Mouse (Mus musculus): ENCODE data around the gene Tango6. TPM values are rescaled to one million over a fixed set of nuclear protein-coding genes. Genes with fewer than 3 reads are reported as not detected.

Gene Tango6
- polyA plus RNA-seq, 1 experiment from 2014 or later, result 13.3 TPM

GRCm38 (mm10) chr8:106646731-106647130 is 36.1 kb upstream of the Tango6 start:
- Histone ChIP-seq H3K4me2 (no peak overlapping the region), H3K9me3 (no peaks in the 10 kb centered on the region), H3K36me3 (no peaks in the 10 kb centered on the region), H3K27me3 (no peaks in the 10 kb centered on the region), H3K4me1 (replicated peaks) (no peaks in the 10 kb centered on the region), H3K4me3 (replicated peaks) (no peak overlapping the region), H3K27ac (no peak overlapping the region), H3K9ac (replicated peaks) (no peak overlapping the region)
- WGBS, result 71% methylated on average over 5 of the region's 5 CpGs
- ATAC-seq (ENCODE audit: insufficient number of reproducible peaks, insufficient read depth, low FRiP score, low TSS enrichment, low read depth), result no peak

- Histone ChIP-seq H3K27me3 (no peaks in the 10 kb centered on the region), H3K9me3 (no peaks in the 10 kb centered on the region), H3K4me1 (replicated peaks) (no peaks in the 10 kb centered on the region), H3K4me3 (replicated peaks) (no peak overlapping the region), H3K4me2 (no peak overlapping the region), H3K9ac (replicated peaks) (no peak overlapping the region), H3K36me3 (no peaks in the 10 kb centered on the region), H3K27ac (no peak overlapping the region)
- ATAC-seq (ENCODE audit: insufficient number of reproducible peaks, insufficient read depth, low FRiP score, low TSS enrichment, low read depth), result no peak
- WGBS, result 28% methylated on average over 2 of the region's 2 CpGs
Measured at GRCm38 (mm10) chr8:106647387-106647786, 35.5 kb upstream of the Tango6 start.

DNA sequence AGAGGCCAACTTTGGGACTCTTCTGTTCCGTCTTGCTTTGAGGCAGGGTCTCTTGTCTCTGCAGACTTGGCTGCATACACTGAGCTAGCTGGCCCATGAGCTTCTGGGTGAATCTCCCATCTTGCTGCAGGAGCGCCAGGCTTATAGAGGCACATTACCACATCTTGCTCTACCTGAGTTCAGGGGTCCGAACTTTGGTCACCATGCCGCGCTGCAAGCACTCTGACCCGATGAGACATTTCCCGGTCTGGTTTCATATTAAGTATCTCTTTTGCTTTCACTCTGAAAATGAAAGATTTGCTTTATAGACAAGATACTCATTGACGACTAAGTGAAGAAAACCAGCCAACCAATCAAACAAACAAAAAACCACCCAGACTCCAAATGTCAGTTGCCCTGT is 34.4 kb upstream of the Tango6 start:
- Histone ChIP-seq H3K9ac (replicated peaks) (no peak overlapping the region), H3K9me3 (no peaks in the 10 kb centered on the region), H3K36me3 (no peaks in the 10 kb centered on the region), H3K4me1 (replicated peaks) (no peaks in the 10 kb centered on the region), H3K4me3 (replicated peaks) (no peak overlapping the region), H3K27me3 (no peaks in the 10 kb centered on the region), H3K27ac (no peak overlapping the region), H3K4me2 (no peak overlapping the region)
- ATAC-seq (ENCODE audit: insufficient number of reproducible peaks, insufficient read depth, low FRiP score, low TSS enrichment, low read depth), result no peak
- 91% methylated on average over 8 of the region's 8 CpGs for WGBS

DNA sequence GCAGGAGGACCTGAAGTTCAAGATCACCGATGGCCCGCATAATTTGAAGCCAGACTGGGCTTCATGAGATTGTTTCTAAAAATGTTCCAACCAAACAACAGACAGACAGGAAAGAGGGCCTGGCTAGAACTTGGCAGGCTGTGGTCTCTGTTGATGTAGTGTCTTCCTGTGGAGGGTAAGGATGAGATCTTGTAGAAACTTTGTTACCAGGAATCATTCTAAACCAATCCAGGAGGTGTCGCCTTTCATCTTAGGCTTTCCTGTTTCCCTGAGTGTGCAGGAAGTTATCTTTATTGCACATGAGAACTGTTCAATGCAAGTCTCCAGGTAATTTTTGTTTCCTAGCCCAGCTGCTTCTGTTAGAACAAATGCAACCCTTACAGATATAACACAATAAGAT is 30.9 kb upstream of the Tango6 start:
- H3K4me2 ChIP-seq, result no peak overlapping the region
- no peaks in the 10 kb centered on the region for H3K4me1 ChIP-seq (replicated peaks)
- 83% methylated on average over 3 of the region's 3 CpGs for WGBS
- H3K4me3 ChIP-seq (replicated peaks), result no peak overlapping the region
- H3K9me3 ChIP-seq, result no peaks in the 10 kb centered on the region
- no peak overlapping the region for H3K27ac ChIP-seq
- no peaks in the 10 kb centered on the region for H3K36me3 ChIP-seq
- no peaks in the 10 kb centered on the region for H3K27me3 ChIP-seq
- H3K9ac ChIP-seq (replicated peaks), result no peak overlapping the region
- no peak for ATAC-seq (ENCODE audit: insufficient number of reproducible peaks, insufficient read depth, low FRiP score, low TSS enrichment, low read depth)

GRCm38 (mm10) chr8:106656046-106656445 is 26.8 kb upstream of the Tango6 start:
- no peak for ATAC-seq (ENCODE audit: insufficient number of reproducible peaks, insufficient read depth, low FRiP score, low TSS enrichment, low read depth)
- Histone ChIP-seq H3K9me3 (no peaks in the 10 kb centered on the region), H3K4me1 (replicated peaks) (no peaks in the 10 kb centered on the region), H3K4me2 (no peak overlapping the region), H3K27me3 (no peaks in the 10 kb centered on the region), H3K27ac (no peak overlapping the region), H3K4me3 (replicated peaks) (no peak overlapping the region), H3K9ac (replicated peaks) (no peak overlapping the region), H3K36me3 (no peaks in the 10 kb centered on the region)

DNA sequence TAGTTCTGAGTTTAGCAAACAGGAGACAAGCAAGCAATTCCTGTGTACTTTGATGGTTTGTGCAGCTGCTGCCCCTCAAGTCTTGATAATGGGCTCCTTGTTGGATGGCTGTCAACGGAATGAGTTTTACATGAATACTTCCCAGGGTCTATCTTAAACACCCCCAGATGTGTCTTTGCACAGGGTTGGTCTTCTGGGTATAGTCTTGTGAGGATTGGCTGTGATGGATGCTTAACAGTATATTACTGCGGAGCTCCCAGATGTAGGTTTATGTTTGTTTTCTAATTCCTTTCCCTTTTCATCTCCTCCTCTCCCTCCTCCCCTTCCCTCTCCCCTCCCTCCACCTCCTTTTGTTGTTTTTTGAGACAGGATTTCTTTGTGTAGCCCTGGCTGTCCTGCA is 10.1 kb upstream of the Tango6 start:
- Histone ChIP-seq H3K4me1 (replicated peaks) (0 out of 2 replicates have a peak, but pooled peaks cover 5% of the 10 kb centered on the region), H3K36me3 (no peaks in the 10 kb centered on the region), H3K4me2 (no peak overlapping the region), H3K9me3 (no peaks in the 10 kb centered on the region), H3K27ac (no peak overlapping the region), H3K9ac (replicated peaks) (no peak overlapping the region), H3K27me3 (no peaks in the 10 kb centered on the region), H3K4me3 (replicated peaks) (no peak overlapping the region)
- no peak for ATAC-seq (ENCODE audit: insufficient number of reproducible peaks, insufficient read depth, low FRiP score, low TSS enrichment, low read depth)
- WGBS, result 24% methylated on average over 2 of the region's 2 CpGs

DNA sequence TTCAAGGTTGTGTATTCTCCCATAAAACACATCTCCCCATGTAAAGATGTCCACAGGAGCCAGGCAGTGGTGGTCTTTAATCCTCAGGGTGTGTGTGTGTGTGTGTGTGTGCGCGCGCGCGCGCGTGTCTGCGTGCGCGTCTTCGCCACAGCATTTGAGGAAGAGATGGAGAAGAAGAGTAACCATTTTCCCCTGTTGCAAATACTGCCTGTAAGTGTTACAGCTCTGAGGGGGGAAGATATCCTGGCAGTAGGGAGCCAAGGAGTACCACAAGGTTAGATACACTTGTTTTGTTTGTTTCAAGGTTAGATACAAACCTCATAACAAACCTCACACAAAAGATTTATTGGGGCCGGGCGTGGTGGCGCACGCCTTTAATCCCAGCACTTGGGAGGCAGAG is 8.6 kb upstream of the Tango6 start:
- Histone ChIP-seq H3K9ac (replicated peaks) (no peak overlapping the region), H3K27ac (no peak overlapping the region), H3K36me3 (no peaks in the 10 kb centered on the region), H3K27me3 (no peaks in the 10 kb centered on the region), H3K4me2 (no peak overlapping the region), H3K9me3 (no peaks in the 10 kb centered on the region), H3K4me3 (replicated peaks) (no peak overlapping the region), H3K4me1 (replicated peaks) (0 out of 2 replicates have a peak, but pooled peaks cover 5% of the 10 kb centered on the region)
- 96% methylated on average over 15 of the region's 15 CpGs for WGBS
- no peak for ATAC-seq (ENCODE audit: insufficient number of reproducible peaks, insufficient read depth, low FRiP score, low TSS enrichment, low read depth)

- H3K27me3 ChIP-seq, result no peaks in the 10 kb centered on the region
- ATAC-seq (ENCODE audit: insufficient number of reproducible peaks, insufficient read depth, low FRiP score, low TSS enrichment, low read depth), result no peak
- no peak overlapping the region for H3K27ac ChIP-seq
- H3K9me3 ChIP-seq, result no peaks in the 10 kb centered on the region
- no peak overlapping the region for H3K4me2 ChIP-seq
- H3K4me3 ChIP-seq (replicated peaks), result no peak overlapping the region
- no peaks in the 10 kb centered on the region for H3K36me3 ChIP-seq
- H3K9ac ChIP-seq (replicated peaks), result no peak overlapping the region
- 0 out of 2 replicates have a peak, but pooled peaks cover 5% of the 10 kb centered on the region for H3K4me1 ChIP-seq (replicated peaks)
- WGBS, result 78% methylated on average over 8 of the region's 8 CpGs
Measured at GRCm38 (mm10) chr8:106674894-106675293, 8.0 kb upstream of the Tango6 start.

GRCm38 (mm10) chr8:106684387-106684786 is 1.5 kb downstream of the Tango6 start:
- ATAC-seq (ENCODE audit: insufficient number of reproducible peaks, insufficient read depth, low FRiP score, low TSS enrichment, low read depth), result no peak
- no peak overlapping the region for H3K4me3 ChIP-seq (replicated peaks)
- 95% methylated on average over 4 of the region's 4 CpGs for WGBS
- H3K27me3 ChIP-seq, result no peaks in the 10 kb centered on the region
- H3K4me1 ChIP-seq (replicated peaks), result peaks cover 11% of the 10 kb centered on the region
- H3K9ac ChIP-seq (replicated peaks), result no peak overlapping the region
- H3K4me2 ChIP-seq, result no peak overlapping the region
- peaks cover 5% of the 10 kb centered on the region; the same call in 1 of the 2 replicates for H3K9me3 ChIP-seq
- H3K36me3 ChIP-seq, result peaks cover 8% of the 10 kb centered on the region
- no peak overlapping the region for H3K27ac ChIP-seq

GRCm38 (mm10) chr8:106687479-106687878 is 4.6 kb downstream of the Tango6 start:
- no peak for ATAC-seq (ENCODE audit: insufficient number of reproducible peaks, insufficient read depth, low FRiP score, low TSS enrichment, low read depth)
- Histone ChIP-seq H3K4me1 (replicated peaks) (peaks cover 11% of the 10 kb centered on the region), H3K4me2 (no peak overlapping the region), H3K36me3 (peaks cover 11% of the 10 kb centered on the region), H3K9me3 (no peaks in the 10 kb centered on the region), H3K4me3 (replicated peaks) (no peak overlapping the region), H3K27ac (no peak overlapping the region), H3K9ac (replicated peaks) (no peak overlapping the region), H3K27me3 (no peaks in the 10 kb centered on the region)
- 5% methylated on average over 4 of the region's 4 CpGs for WGBS

DNA sequence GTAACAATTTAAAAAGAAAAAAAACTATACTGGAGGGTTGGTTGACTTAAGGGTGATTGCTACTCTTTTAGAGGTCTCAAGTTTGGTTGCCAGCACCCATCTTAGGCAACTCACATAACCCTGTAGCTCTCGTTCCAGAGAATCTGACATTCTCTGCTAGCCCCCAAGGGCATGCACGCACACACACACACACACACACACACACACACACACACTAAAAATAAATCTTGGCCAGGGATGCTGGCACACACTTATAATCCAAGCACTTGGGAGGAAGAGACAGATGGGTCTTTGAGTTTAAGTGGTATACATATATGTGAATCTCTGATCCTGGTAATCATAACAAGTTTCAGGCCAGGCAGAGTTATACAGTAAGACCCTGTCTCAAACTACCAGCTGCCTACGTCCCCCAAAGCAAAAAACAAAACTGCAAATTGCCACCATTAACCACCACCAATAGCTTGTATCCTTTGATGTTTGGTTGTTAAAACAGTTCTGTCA is 14.9 kb downstream of the Tango6 start:
- H3K4me2 ChIP-seq, result no peak overlapping the region
- ATAC-seq (ENCODE audit: insufficient number of reproducible peaks, insufficient read depth, low FRiP score, low TSS enrichment, low read depth), result no peak
- WGBS, result 67% methylated on average over 3 of the region's 3 CpGs
- no peaks in the 10 kb centered on the region for H3K27me3 ChIP-seq
- H3K36me3 ChIP-seq, result peaks cover 71% of the 10 kb centered on the region
- H3K9ac ChIP-seq (replicated peaks), result no peak overlapping the region
- no peak overlapping the region for H3K27ac ChIP-seq
- H3K4me3 ChIP-seq (replicated peaks), result no peak overlapping the region
- H3K9me3 ChIP-seq, result no peaks in the 10 kb centered on the region
- H3K4me1 ChIP-seq (replicated peaks), result peaks cover 6% of the 10 kb centered on the region; the same call in 1 of the 2 replicates

DNA sequence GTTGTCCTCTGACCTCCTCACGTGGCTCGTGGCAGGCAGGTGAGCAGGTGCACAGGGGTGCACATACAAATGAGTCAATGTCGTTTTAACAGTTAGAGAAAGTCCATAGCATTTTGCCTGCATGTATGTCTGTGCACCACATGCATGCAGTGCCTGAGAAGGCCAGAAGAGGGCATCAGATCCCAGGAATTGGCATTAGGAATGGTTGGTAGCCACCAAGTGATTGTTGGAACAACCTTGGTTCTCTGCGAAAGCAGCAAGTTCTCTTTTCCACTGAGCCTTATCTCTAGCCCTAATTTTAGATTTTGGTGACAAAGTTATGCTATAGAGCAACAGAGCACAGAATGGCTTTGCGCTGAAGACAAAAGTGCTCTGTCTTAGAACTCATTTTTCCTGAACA is 16.7 kb downstream of the Tango6 start:
- Histone ChIP-seq H3K4me3 (replicated peaks) (no peak overlapping the region), H3K4me1 (replicated peaks) (peaks cover 9% of the 10 kb centered on the region), H3K9me3 (no peaks in the 10 kb centered on the region), H3K27me3 (no peaks in the 10 kb centered on the region), H3K9ac (replicated peaks) (no peak overlapping the region), H3K27ac (no peak overlapping the region), H3K36me3 (peaks cover 64% of the 10 kb centered on the region), H3K4me2 (no peak overlapping the region)
- WGBS, result 77% methylated on average over 5 of the region's 5 CpGs
- ATAC-seq (ENCODE audit: insufficient number of reproducible peaks, insufficient read depth, low FRiP score, low TSS enrichment, low read depth), result no peak

All from limb, embryonic 12.5 days (tissue).